Mouse (Mus musculus): ENCODE data around the gene Mxd1.

DNA sequence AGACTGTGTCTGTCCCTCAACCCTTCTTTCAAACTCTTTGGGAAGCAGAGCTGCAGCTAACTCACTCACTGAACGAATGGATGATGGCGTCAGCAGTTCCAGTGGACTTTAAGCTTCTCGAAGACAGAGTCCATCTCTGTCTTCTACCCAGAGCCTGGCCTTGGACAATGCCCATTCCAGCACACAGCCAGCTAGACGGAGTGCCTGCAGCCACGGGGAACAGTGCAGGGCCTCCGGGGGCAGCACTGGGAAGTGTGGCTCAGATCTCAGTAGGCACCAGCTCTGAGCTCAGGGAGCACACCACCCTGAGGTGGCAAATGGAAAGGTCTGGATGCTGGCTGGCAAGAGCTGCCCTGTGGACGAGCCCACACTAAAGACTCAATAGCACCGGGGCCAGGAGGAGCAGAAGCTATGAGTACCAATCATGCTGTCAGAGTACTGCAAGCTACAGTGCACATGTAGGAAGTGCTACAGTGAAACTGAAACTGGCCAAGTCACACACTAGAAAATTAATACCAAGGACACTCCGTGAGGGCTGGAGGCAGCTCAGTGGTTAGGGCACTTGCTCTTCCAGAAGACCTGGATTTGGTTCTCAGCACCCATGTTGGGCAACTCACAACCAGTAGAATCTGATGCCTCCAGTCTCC, 14.6 kb downstream of the Mxd1 start:
- TF ChIP-seq KAT2A (conservative IDR thresholded peaks at IDR 0.05; ENCODE audit: low read depth, low read length) (no peak), CTCF (IDR thresholded peaks at IDR 0.05 in 2 of 3, conservative IDR thresholded peaks at IDR 0.05 in 1 of 3; ENCODE audit: control insufficient read depth in 1 of 3, insufficient read depth in 1 of 3, low read depth in 2 of 3, low read length in 3 of 3, poor library complexity in 1 of 3, severe bottlenecking in 1 of 3) (no peak; a peak in 1 of 6 replicates), BHLHE40 (IDR thresholded peaks at IDR 0.05; ENCODE audit: borderline replicate concordance, low read depth, low read length) (no peak), HCFC1 (IDR thresholded peaks at IDR 0.05; ENCODE audit: low read depth, low read length) (no peak)
